Mouse (Mus musculus): ENCODE measurements around the gene Plekha7.

DNA sequence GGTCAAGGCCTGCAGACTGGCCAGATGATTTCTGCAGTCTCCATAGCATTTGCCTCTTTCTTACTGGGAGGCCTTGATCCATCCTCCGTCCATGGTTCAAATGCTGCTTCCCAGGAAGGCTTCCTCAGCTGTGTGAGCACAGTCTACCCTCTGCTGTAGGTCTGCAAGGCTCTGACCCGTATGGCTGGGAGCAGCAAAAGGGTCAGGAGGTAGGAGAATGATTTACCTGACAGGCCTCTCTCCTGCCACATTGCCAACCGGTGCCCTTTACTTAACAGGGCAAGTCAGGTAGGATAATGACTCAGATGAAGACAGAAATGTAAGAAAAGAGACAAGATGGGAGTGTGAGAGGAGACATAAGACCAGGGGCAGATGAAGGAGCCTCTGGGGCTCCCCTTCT, 129.3 kb downstream of the Plekha7 start:
- TF ChIP-seq CTCF (IDR thresholded peaks at IDR 0.05; ENCODE audit: control insufficient read depth, insufficient read depth, insufficient read length) (no peak), FOSL1 (IDR thresholded peaks at IDR 0.05; ENCODE audit: insufficient read depth, low read length, poor library complexity, severe bottlenecking) (no peak), CEBPB (IDR thresholded peaks at IDR 0.05; ENCODE audit: low read depth) (no peak), MYOD1 (IDR thresholded peaks at IDR 0.05; ENCODE audit: control insufficient read depth, insufficient read length, low read depth) (no peak)
